Mouse (Mus musculus) lung, embryonic 16.5 days (tissue): ENCODE data around the gene Gon4l. TPM values are rescaled to one million over a fixed set of nuclear protein-coding genes. Genes with fewer than 3 reads are reported as not detected.
A peak's percentile ranks its signal among the peaks of the same experiment; 100 is the strongest.
"Not testable (repeated sequence)": the region's sequence is repeated elsewhere in the genome, so short reads cannot be mapped to it uniquely, and the experiment has no call there.

Experiments
- ATAC-seq: fragments of 200-750 bp; cut with Nextera tagmentation; 2 replicates; pipeline ENCODE4 v1.8.0; 2017; ENCODE audit warnings: low read depth, mild to moderate bottlenecking, moderate library complexity
- H3K27ac ChIP-seq: fragments of 300-500 bp; sonication (generic); 2 replicates; pipeline ENCODE4 v1.5.1; 2014; ENCODE audit warnings: mild to moderate bottlenecking, control low read depth, low read length
- H3K27me3 ChIP-seq: fragments of 300-500 bp; sonication (generic); 2 replicates; pipeline ENCODE4 v1.6.1; 2014; ENCODE audit warnings: low read depth, low read length, mixed read lengths; ENCODE audit not compliant: control insufficient read depth, insufficient read depth
- H3K36me3 ChIP-seq: fragments of 300-500 bp; sonication (generic); 2 replicates; pipeline ENCODE4 v1.6.1; 2014; ENCODE audit warnings: low read length; ENCODE audit not compliant: control insufficient read depth, insufficient read depth
- H3K4me1 ChIP-seq: fragments of 300-500 bp; sonication (generic); replicated peaks from 2 replicates; pipeline ENCODE4 v1.6.1; 2014; ENCODE audit warnings: low read length, mixed read lengths; ENCODE audit not compliant: control insufficient read depth, insufficient read depth
- H3K4me2 ChIP-seq: fragments of 300-500 bp; sonication (generic); 2 replicates; pipeline ENCODE4 v1.6.1; 2014; ENCODE audit warnings: low read depth, low read length, control low read depth
- H3K4me3 ChIP-seq: fragments of 300-500 bp; sonication (generic); 2 replicates; pipeline ENCODE4 v1.5.1; 2014; ENCODE audit warnings: mild to moderate bottlenecking, low read length, control low read depth
- H3K9ac ChIP-seq: fragments of 300-500 bp; sonication (generic); 2 replicates; pipeline ENCODE4 v1.6.1; 2014; ENCODE audit warnings: low read length, control low read depth
- H3K9me3 ChIP-seq: fragments of 300-500 bp; sonication (generic); 2 replicates; pipeline ENCODE4 v1.6.1; 2016; ENCODE audit warnings: low read length; ENCODE audit not compliant: control insufficient read depth
- WGBS: fragments of 180-500 bp; shearing (Covaris S2); extraction: QIAGEN DNeasy Blood & Tissue Kit; methylation state at CpG from one replicate; pipeline ENCODE4 v1.1.7; 2014; 5-methylcytosine and 5-hydroxymethylcytosine counted together
- polyA plus RNA-seq: library from polyadenylated mRNA; unstranded; fragments of >200 nt; fragmentation: Nextera tagmentation; extraction: Ambion mirVana; gene quantifications from 2 replicates; pipeline ENCODE4 v1.2.1, GENCODE M21; 2015

The Gon4l gene
- polyA plus RNA-seq: 10.0 and 10.7 TPM in 2 replicates

DNA sequence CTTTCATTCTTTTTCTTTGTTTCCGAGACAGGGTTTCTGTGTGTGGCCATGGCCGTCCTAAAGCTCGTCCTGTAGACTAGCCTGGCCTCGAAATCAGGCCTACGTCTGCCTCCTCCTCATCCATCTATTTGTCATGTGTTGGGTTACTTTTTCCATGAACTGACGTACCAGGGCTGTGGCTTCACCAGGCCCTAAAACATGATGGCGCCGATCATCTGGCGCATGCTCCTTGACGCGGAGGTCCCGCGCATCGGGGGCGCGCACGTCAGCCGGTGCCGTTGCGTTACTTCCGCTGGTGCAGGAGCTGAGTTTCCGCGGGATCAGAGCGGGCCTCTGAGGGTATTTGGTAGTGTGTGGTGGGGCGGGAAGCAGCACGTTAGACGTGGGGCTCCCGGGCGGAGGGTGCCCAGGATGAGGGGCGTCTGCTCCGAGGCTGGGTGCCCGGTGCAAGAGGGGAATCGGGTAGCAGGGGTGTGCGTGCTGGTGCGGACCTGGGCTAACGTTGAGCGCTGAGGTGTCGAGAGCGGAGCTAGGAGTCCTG is at the start of gene Gon4l:
Gon4l (plus strand) TSS at position 281 of the 541 bp plus-strand sequence.
- Histone ChIP-seq H3K4me3 (peak within 1 kb of the TSS; percentile 42), H3K9ac (peak within 1 kb of the TSS; percentile 56), H3K4me2 (peak within 1 kb of the TSS; percentile 54)
- not testable (repeated sequence) for H3K36me3 ChIP-seq, H3K9me3 ChIP-seq, H3K27ac ChIP-seq, H3K27me3 ChIP-seq, H3K4me1 ChIP-seq
- ATAC-seq: peak; percentile 82
- 3% methylated on average over 22 of the region's 39 CpGs for WGBS

DNA sequence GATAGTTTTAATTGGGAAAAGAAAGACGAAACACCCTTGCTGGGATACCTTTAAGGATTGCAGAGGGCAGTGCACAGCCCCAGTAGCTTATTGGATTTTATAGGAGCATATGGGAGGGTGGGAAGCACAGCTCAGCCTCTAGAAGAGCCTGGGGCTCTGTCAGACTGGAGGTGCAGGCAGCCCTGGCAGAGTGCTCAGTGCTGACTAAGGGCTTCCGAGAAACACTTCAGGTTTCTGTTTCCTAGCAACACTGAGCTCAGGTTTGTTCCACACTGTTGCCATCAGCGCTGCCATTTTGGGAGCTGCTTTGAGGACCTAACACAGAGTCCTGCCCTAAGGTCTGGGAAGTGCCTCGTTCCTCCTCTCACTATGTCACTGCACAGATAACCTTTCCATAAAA is 48.7 kb upstream of the Gon4l start:
- H3K4me3 ChIP-seq, H3K4me1 ChIP-seq, H3K36me3 ChIP-seq, H3K4me2 ChIP-seq, H3K27me3 ChIP-seq, H3K9me3 ChIP-seq, H3K27ac ChIP-seq, H3K9ac ChIP-seq: not testable (repeated sequence)
- 76% methylated on average over 1 of the region's 4 CpGs for WGBS
- 0 out of 2 replicates have a peak, but pooled peaks have one; percentile 36 for ATAC-seq

- not testable (repeated sequence) for H3K9me3 ChIP-seq, H3K36me3 ChIP-seq, H3K4me2 ChIP-seq, ATAC-seq, H3K27me3 ChIP-seq, H3K27ac ChIP-seq, H3K9ac ChIP-seq, H3K4me3 ChIP-seq, H3K4me1 ChIP-seq
- no CpG with 5 or more reads among the region's 8 CpGs for WGBS
These were observed 48.2 kb upstream of the Gon4l start for GRCm38 (mm10) chr3:88786805-88787204.

GRCm38 (mm10) chr3:88788033-88788432 is 47.0 kb upstream of the Gon4l start:
- WGBS: no CpG with 5 or more reads among the region's 4 CpGs
- H3K36me3 ChIP-seq, H3K4me3 ChIP-seq, H3K9me3 ChIP-seq, H3K4me2 ChIP-seq, H3K27ac ChIP-seq, H3K9ac ChIP-seq, H3K27me3 ChIP-seq, H3K4me1 ChIP-seq: not testable (repeated sequence)
- 0 out of 2 replicates have a peak, but pooled peaks have one; percentile 47 for ATAC-seq

DNA sequence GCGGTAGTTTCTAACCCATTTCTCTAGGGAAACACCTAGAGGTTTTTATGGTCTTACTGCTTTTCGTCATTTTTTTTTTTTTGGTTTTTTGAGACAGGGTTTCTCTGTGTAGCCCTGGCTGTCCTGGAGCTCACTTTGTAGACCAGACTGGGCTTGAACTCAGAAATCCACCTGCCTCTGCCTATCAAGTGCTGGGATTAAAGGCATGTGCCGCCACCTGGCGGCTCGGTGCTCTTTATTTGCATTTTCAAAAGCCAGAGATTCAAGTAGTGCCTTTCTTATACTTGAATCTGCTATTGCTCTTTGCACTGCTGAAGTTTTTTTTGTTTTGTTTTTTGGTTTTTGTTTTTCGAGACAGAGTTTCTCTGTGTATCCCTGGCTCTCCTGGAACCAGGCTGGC is 37.5 kb upstream of the Gon4l start:
- 89% methylated on average over 6 of the region's 6 CpGs for WGBS
- not testable (repeated sequence) for ATAC-seq, H3K27me3 ChIP-seq, H3K4me3 ChIP-seq, H3K9me3 ChIP-seq, H3K36me3 ChIP-seq, H3K27ac ChIP-seq, H3K4me1 ChIP-seq, H3K4me2 ChIP-seq, H3K9ac ChIP-seq

- Histone ChIP-seq H3K4me3 (no peak overlapping the region), H3K9ac (no peak overlapping the region), H3K4me1 (no peaks in the 10 kb centered on the region), H3K36me3 (0 out of 2 replicates have a peak, but pooled peaks cover 4% of the 10 kb centered on the region), H3K4me2 (no peak overlapping the region), H3K9me3 (no peaks in the 10 kb centered on the region), H3K27ac (no peak overlapping the region), H3K27me3 (no peaks in the 10 kb centered on the region)
- whole genome bisulfite sequencing: 85% methylated on average over 5 of the region's 5 CpGs
- no peak for ATAC-seq
These were observed 31.0 kb upstream of the Gon4l start for GRCm38 (mm10) chr3:88803910-88804540.

- Histone ChIP-seq H3K4me1 (no peaks in the 10 kb centered on the region), H3K9ac (no peak overlapping the region), H3K9me3 (no peaks in the 10 kb centered on the region), H3K4me2 (no peak overlapping the region), H3K4me3 (no peak overlapping the region), H3K36me3 (peaks cover 13% of the 10 kb centered on the region), H3K27ac (no peak overlapping the region), H3K27me3 (no peaks in the 10 kb centered on the region)
- 100% methylated on average over 1 of the region's 1 CpGs for WGBS
- no peak for ATAC-seq
These were observed 9.3 kb upstream of the Gon4l start for GRCm38 (mm10) chr3:88825710-88826109.

DNA sequence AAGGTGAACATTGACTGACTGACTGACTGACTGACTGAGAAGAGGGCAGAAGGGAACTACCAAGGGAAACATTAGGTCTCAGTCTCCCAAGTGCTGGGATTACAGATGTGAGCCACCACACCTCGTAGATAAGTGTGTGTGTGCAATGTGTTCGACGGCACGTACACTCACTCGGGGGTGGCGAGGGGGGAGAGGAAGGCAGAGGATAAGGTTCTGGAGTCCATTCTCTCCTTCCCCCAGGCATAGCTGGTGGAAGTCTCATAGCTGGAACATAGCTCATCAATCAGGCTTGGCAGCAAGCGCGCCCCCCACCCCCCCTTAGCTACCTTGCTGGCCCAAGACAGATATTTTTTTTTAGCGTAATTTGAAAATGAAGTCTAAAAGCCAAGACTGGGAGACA is 7.8 kb upstream of the Gon4l start:
- ATAC-seq: no peak
- no peak overlapping the region for H3K4me2 ChIP-seq
- WGBS: 87% methylated on average over 9 of the region's 9 CpGs

DNA sequence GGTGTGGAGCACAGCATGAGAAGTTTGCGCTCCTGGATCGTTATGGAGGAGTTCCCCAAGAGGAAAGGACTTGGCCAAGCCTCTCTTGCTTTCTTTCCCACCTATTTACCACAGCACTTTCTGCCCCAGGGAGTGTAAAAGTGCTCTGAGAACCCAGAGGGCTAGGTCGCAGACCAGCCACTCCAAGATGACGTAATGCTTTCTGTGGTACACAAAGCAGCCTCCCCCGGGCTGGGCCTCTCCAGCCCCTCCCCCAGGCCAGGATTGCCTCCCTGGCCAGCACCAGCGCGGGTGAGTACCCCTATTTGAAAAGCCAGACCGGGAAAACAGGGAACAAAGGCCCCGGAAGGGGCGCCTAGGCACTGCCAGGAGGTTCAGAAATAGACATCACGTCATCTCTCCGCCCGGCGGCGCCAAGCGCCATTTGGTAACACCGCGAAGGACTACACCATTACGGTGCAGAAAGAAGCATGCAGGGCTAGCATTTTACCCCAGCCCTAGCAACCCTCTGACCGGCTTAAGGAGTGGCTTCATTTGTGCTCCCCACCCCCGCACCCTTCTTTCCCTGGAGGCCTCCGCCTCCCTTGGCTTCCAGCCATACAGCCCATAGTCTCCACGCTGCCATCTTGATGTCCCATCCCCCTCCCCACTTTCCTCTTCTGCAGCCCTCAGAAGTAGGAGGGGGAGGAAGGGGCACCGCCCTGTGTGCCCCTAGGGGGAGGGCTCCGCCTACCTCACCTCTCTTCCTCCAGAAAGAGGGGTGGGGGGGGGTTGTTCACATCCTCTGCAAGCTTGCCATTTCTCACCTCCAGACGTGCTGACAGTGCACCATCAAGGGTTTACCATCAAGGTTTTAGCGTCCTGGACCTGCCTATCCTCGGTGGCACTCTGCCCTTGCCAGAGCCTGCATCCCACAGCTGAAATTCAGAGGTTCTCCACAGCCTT is 3.6 kb upstream of the Gon4l start:
- peak overlapping the region; percentile 45 for H3K4me2 ChIP-seq
- H3K27me3 ChIP-seq, H3K4me1 ChIP-seq, H3K9me3 ChIP-seq, H3K36me3 ChIP-seq: not testable (repeated sequence)
- H3K4me3 ChIP-seq: peak overlapping the region; percentile 28
- 0 out of 2 replicates have a peak overlapping the region, but pooled peaks have one; percentile 5 for H3K9ac ChIP-seq
- peak; percentile 79 for ATAC-seq
- peak overlapping the region; percentile 27; the same call in 1 of the 2 replicates for H3K27ac ChIP-seq
- WGBS: 6% methylated on average over 18 of the region's 28 CpGs

More for the DNA sequence above, 7.8 kb upstream of the Gon4l start:
- Histone ChIP-seq H3K4me1 (no peaks in the 10 kb centered on the region), H3K9me3 (no peaks in the 10 kb centered on the region), H3K27ac (no peak overlapping the region), H3K27me3 (no peaks in the 10 kb centered on the region), H3K4me3 (no peak overlapping the region), H3K36me3 (peaks cover 9% of the 10 kb centered on the region), H3K9ac (no peak overlapping the region)
